Mouse (Mus musculus): ENCODE data around the gene Zfc3h1.

DNA sequence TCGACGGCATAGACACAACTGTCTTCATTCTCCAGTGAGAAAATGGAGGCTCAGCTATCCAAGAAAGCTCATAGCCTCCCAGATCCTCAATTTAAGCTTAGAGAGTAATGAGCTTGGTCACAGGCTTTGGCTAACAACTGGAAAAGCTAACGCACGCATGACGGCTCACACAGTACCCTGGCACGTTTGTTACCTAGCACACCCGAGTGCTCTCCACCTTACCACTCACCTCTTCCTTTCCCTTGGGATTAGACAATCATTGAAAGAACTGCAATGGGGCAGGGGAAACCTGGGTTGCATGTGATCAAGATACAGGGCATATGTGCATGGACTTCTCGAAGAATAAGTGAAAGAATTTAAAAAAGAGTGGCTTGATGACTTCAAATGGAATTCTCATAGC lies 83.2 kb downstream of the Zfc3h1 start:
- TF ChIP-seq CTCF (IDR thresholded peaks at IDR 0.05; ENCODE audit: low read depth) (no peak), EP300 (IDR thresholded peaks at IDR 0.05; ENCODE audit: low read depth) (no peak)

Measured in liver, postnatal 0 days (tissue).